Mouse (Mus musculus) retina, postnatal 1 day (tissue): ENCODE measurements at regions not wholly inside any gene's neighbourhood (a gene's known extent, or its start where the extent isn't known, plus 50 kb on each side); places are given as distances from the start of the nearest gene placed in this dataset.

Experiments
- DNase-seq: peaks from one replicate; pipeline ENCODE4 v3.0.0-alpha.2; 2012

DNA sequence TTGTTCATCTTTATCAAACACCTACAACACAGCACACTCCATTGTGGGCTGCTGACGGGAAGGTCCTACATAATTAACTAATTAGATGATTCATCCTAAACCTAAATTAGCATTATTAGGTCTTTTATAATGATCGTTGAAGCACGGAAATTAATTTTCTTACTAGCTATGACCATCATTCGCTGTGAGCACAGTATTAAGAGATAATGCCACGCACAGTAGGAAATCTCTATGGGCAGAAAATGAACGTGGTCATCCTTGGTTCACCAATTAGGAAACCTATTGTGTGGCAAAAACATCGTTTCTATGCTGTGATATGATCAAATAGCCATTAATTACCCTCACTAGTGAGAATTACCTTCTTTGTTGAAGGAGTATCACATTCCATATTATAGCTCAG, 56.4 kb upstream of the Mbip start:
- peak; percentile 61 for DNase-seq
